Mouse (Mus musculus): ENCODE measurements around the gene Ifitm2. TPM values are rescaled to one million over a fixed set of nuclear protein-coding genes. Genes with fewer than 3 reads are reported as not detected.
"Not testable (repeated sequence)": the region's sequence is repeated elsewhere in the genome, so short reads cannot be mapped to it uniquely, and the experiment has no call there.

Gene Ifitm2
- total and polyA plus RNA-seq, 2 experiments from 2014 or later: 45.2 to 240 TPM

- no peak overlapping the region for H3K4me2 ChIP-seq (ENCODE audit: low read depth)
- no peaks in the 10 kb centered on the region for H3K36me3 ChIP-seq (ENCODE audit: insufficient read depth)
- no peak for TF ChIP-seq CTCF (IDR thresholded peaks at IDR 0.05; ENCODE audit: low read depth)
- WGBS: 32% methylated on average over 3 of the region's 3 CpGs
- DNase-seq (no peak), ATAC-seq (no peak)
- no peaks in the 10 kb centered on the region for H3K9me3 ChIP-seq (ENCODE audit: low read length)
- H3K27me3 ChIP-seq (ENCODE audit: insufficient read depth, low read length): no peaks in the 10 kb centered on the region
- no peaks in the 10 kb centered on the region for H3K4me1 ChIP-seq (ENCODE audit: insufficient read depth)
- no peak overlapping the region for H3K4me3 ChIP-seq (ENCODE audit: low read depth, low read length)
- no peak overlapping the region for H3K27ac ChIP-seq (ENCODE audit: low read depth, low read length)
- no peak overlapping the region for H3K9ac ChIP-seq
These were observed 19.7 kb upstream of the Ifitm2 start for GRCm38 (mm10) chr7:140975465-140975864.

- TF ChIP-seq CTCF (IDR thresholded peaks at IDR 0.05; ENCODE audit: low read depth): no peak
- Histone ChIP-seq H3K4me1 (ENCODE audit: insufficient read depth) (no peaks in the 10 kb centered on the region), H3K9me3 (ENCODE audit: low read length) (no peaks in the 10 kb centered on the region), H3K9ac (no peak overlapping the region), H3K36me3 (ENCODE audit: insufficient read depth) (no peaks in the 10 kb centered on the region), H3K4me2 (ENCODE audit: low read depth) (no peak overlapping the region), H3K27me3 (ENCODE audit: insufficient read depth, low read length) (no peaks in the 10 kb centered on the region), H3K4me3 (ENCODE audit: low read depth, low read length) (no peak overlapping the region), H3K27ac (ENCODE audit: low read depth, low read length) (no peak overlapping the region)
- DNase-seq (no peak), ATAC-seq (no peak)
- WGBS: 19% methylated on average over 9 of the region's 9 CpGs
These were observed 19.2 kb upstream of the Ifitm2 start for GRCm38 (mm10) chr7:140974940-140975339.

GRCm38 (mm10) chr7:140973396-140974165 is 17.8 kb upstream of the Ifitm2 start:
- Histone ChIP-seq H3K9me3 (ENCODE audit: low read length) (no peaks in the 10 kb centered on the region), H3K27ac (ENCODE audit: low read depth, low read length) (no peak overlapping the region), H3K4me1 (ENCODE audit: insufficient read depth) (no peaks in the 10 kb centered on the region), H3K36me3 (ENCODE audit: insufficient read depth) (no peaks in the 10 kb centered on the region), H3K27me3 (ENCODE audit: insufficient read depth, low read length) (no peaks in the 10 kb centered on the region), H3K4me2 (ENCODE audit: low read depth) (no peak overlapping the region), H3K4me3 (ENCODE audit: low read depth, low read length) (no peak overlapping the region), H3K9ac (no peak overlapping the region)
- DNase-seq (no peak), ATAC-seq (no peak)
- WGBS: 20% methylated on average over 14 of the region's 14 CpGs
- TF ChIP-seq CTCF (IDR thresholded peaks at IDR 0.05; ENCODE audit: low read depth): no peak

GRCm38 (mm10) chr7:140971479-140972171 is 15.8 kb upstream of the Ifitm2 start:
- Histone ChIP-seq H3K9ac (no peak overlapping the region), H3K4me2 (ENCODE audit: low read depth) (no peak overlapping the region), H3K36me3 (ENCODE audit: insufficient read depth) (no peaks in the 10 kb centered on the region), H3K4me1 (ENCODE audit: insufficient read depth) (no peaks in the 10 kb centered on the region), H3K27ac (ENCODE audit: low read depth, low read length) (no peak overlapping the region), H3K9me3 (ENCODE audit: low read length) (no peaks in the 10 kb centered on the region), H3K27me3 (ENCODE audit: insufficient read depth, low read length) (no peaks in the 10 kb centered on the region), H3K4me3 (ENCODE audit: low read depth, low read length) (no peak overlapping the region)
- ATAC-seq (no peak), DNase-seq (no peak)
- TF ChIP-seq CTCF (IDR thresholded peaks at IDR 0.05; ENCODE audit: low read depth): no peak
- whole genome bisulfite sequencing: 87% methylated on average over 8 of the region's 8 CpGs

- DNase-seq: no peak
- no peak for ATAC-seq
These were observed 15.1 kb upstream of the Ifitm2 start for GRCm38 (mm10) chr7:140970931-140971330.

GRCm38 (mm10) chr7:140968710-140969109 is 12.9 kb upstream of the Ifitm2 start:
- not testable (repeated sequence) for DNase-seq; H3K4me2 ChIP-seq (ENCODE audit: low read depth); ATAC-seq; H3K36me3 ChIP-seq (ENCODE audit: insufficient read depth); H3K4me3 ChIP-seq (ENCODE audit: low read depth, low read length); H3K9me3 ChIP-seq (ENCODE audit: low read length); H3K27ac ChIP-seq (ENCODE audit: low read depth, low read length); H3K4me1 ChIP-seq (ENCODE audit: insufficient read depth); H3K9ac ChIP-seq; H3K27me3 ChIP-seq (ENCODE audit: insufficient read depth, low read length)
- WGBS: 22% methylated on average over 3 of the region's 3 CpGs

More at GRCm38 (mm10) chr7:140970931-140971330, 15.1 kb upstream of the Ifitm2 start:
- Histone ChIP-seq H3K9me3 (ENCODE audit: low read length) (no peaks in the 10 kb centered on the region), H3K4me3 (ENCODE audit: low read depth, low read length) (no peak overlapping the region), H3K36me3 (ENCODE audit: insufficient read depth) (no peaks in the 10 kb centered on the region), H3K4me2 (ENCODE audit: low read depth) (no peak overlapping the region), H3K27me3 (ENCODE audit: insufficient read depth, low read length) (no peaks in the 10 kb centered on the region), H3K27ac (ENCODE audit: low read depth, low read length) (no peak overlapping the region), H3K9ac (no peak overlapping the region), H3K4me1 (ENCODE audit: insufficient read depth) (no peaks in the 10 kb centered on the region)
- no peak for TF ChIP-seq CTCF (IDR thresholded peaks at IDR 0.05; ENCODE audit: low read depth)
- 53% methylated on average over 7 of the region's 7 CpGs for WGBS

- no peak for ATAC-seq
- Histone ChIP-seq H3K27ac (ENCODE audit: low read depth, low read length) (no peak overlapping the region), H3K4me1 (ENCODE audit: insufficient read depth) (no peaks in the 10 kb centered on the region), H3K9me3 (ENCODE audit: low read length) (no peaks in the 10 kb centered on the region), H3K9ac (no peak overlapping the region), H3K36me3 (ENCODE audit: insufficient read depth) (no peaks in the 10 kb centered on the region), H3K4me2 (ENCODE audit: low read depth) (no peak overlapping the region), H3K4me3 (ENCODE audit: low read depth, low read length) (no peak overlapping the region), H3K27me3 (ENCODE audit: insufficient read depth, low read length) (no peaks in the 10 kb centered on the region)
- TF ChIP-seq CTCF (IDR thresholded peaks at IDR 0.05; ENCODE audit: low read depth): no peak
- 9% methylated on average over 14 of the region's 14 CpGs for WGBS
- DNase-seq: no peak
These were observed 12.2 kb upstream of the Ifitm2 start for GRCm38 (mm10) chr7:140967862-140968591.

Data from forebrain, postnatal 0 days (tissue).